Mouse (Mus musculus) kidney, postnatal 14 days (tissue): ENCODE results near the gene Lzic.

Experiments used
- DNase-seq: peaks from one replicate; pipeline ENCODE4 v3.0.0; 2022; ENCODE audit warnings: mixed read lengths

Gene Lzic

DNA sequence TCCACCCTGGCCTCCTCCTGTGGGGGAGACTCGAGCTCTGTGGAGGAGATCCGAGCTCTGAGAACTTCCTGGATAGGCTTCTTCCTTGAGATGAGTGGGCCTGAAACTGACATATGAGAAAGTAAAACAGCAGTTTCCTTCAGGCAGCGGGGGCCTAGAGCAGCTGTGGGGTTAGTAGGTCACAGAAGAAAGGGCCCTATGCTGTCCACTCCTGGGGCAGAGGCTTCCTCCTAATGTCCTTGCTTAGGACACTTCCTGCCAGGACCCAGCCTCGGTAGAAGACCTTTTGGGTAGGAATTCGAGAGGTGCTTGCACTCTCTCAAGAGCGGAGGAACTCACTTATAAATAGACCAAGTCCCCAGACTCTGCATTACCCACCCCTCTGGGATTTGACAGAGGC, 44.7 kb downstream of the Lzic start:
- DNase-seq = no peak

GRCm38 (mm10) chr4:149539441-149539840, 54.4 kb downstream of the Lzic start:
- DNase-seq = no peak

DNA sequence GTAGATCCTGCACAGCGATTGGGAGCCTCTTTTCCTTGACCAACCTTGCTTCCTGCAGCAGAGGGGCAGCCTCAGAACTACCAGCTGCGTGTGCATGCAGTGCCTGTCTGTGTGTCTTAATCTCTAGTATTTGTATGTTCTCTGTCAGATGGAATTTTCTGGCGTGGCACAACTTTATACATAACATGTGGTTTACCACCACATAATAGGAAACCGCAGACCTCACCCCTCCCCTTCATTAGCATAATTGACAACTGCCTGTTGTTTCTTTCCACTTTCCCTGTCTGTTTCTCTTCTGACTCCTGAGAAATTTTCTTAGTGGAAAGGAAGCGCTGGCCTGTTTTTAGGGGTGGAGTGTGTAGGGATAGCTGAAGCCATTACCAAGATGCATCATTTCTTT, 56.9 kb downstream of the Lzic start:
- DNase-seq = no peak

DNA sequence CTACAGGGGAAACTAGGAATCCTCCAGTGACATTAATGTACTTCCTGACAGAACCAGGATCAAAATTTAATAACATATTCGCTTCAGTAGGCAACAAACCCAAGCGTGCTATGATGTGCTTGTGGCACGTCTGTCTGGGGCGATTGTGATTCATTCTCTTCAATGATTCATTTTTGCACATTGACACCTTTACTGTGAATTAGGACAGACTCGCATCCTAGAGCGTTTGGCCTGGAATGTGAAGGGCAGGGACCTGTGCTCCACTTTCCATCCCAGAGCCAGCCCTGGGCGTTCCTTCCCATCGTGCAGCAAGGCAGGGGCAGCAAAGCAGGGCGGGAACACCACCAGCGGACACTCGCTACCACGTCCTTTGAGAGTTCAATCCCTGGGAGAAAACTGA, 57.4 kb downstream of the Lzic start:
- no peak for DNase-seq

- peak; percentile 88 for DNase-seq
Measured at GRCm38 (mm10) chr4:149542927-149543553, 58.0 kb downstream of the Lzic start.

- DNase-seq = peak; percentile 40
Measured at GRCm38 (mm10) chr4:149544892-149545291, 59.9 kb downstream of the Lzic start.
